Mouse (Mus musculus) ES-CJ7 (cell line): ENCODE results near the gene Dhh.

Source experiments
- DNase-seq: peaks from one replicate; pipeline ENCODE4 v3.0.0; 2011; ENCODE audit warnings: low read depth, low spot score

Dhh gene

GRCm38 (mm10) chr15:98851229-98851818, 47.0 kb downstream of the Dhh start:
- no peak for DNase-seq

GRCm38 (mm10) chr15:98850668-98851067, 47.7 kb downstream of the Dhh start:
- no peak for DNase-seq

- DNase-seq: no peak
These were observed 48.3 kb downstream of the Dhh start for GRCm38 (mm10) chr15:98849956-98850600.

GRCm38 (mm10) chr15:98849165-98849564, 49.2 kb downstream of the Dhh start:
- DNase-seq: no peak

GRCm38 (mm10) chr15:98846140-98846539, 52.2 kb downstream of the Dhh start:
- no peak for DNase-seq

- no peak for DNase-seq
These were observed 53.2 kb downstream of the Dhh start for GRCm38 (mm10) chr15:98845149-98845548.

- no peak for DNase-seq
These were observed 54.6 kb downstream of the Dhh start for GRCm38 (mm10) chr15:98843595-98844223.
